Mouse (Mus musculus): Measurements from ENCODE around the gene Ints2. TPM values are rescaled to one million over a fixed set of nuclear protein-coding genes. Genes with fewer than 3 reads are reported as not detected.

Ints2 gene
- total RNA-seq, 2 experiments from 2014 or later = 3.0 to 4.3 TPM

DNA sequence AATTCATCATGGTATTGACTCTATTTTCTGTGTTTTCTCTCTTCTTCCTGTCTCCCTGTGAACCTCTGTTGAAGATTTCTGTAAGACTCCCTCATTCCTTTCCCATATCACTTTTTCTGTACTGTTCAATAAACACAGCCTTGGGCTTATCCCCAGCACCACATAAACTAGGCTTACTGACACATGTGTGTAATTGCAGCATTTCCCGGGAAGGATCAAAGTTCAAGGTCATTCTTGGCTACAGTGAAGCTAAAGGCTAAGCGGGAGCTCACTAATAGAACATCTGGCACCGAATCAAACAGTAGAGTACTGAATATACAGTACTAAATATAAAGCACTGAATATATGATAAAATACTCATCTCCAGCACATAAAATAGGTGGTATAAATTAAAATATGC is 81.5 kb downstream of the Ints2 start:
- DNase-seq (ENCODE audit: low spot score) = no peak

DNA sequence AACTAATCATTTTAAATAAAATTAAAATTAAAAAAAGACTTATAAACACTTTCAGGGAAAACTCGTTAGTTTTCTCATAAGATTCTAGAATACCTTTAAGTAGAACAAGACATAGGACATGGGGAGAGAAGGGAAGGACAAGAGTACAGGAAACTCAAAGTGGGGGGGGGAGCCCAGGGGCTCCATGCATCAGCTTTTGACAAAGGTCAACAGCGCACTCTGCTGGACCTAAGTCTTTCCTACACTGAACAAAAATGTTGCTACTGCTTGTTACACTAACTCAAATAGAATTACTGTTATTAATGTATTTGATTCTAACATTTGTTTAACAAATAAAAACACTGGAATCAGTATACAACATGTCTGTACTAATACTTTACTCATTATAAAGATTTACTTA is 83.2 kb downstream of the Ints2 start:
- DNase-seq (ENCODE audit: low spot score) = peak; percentile 56

DNA sequence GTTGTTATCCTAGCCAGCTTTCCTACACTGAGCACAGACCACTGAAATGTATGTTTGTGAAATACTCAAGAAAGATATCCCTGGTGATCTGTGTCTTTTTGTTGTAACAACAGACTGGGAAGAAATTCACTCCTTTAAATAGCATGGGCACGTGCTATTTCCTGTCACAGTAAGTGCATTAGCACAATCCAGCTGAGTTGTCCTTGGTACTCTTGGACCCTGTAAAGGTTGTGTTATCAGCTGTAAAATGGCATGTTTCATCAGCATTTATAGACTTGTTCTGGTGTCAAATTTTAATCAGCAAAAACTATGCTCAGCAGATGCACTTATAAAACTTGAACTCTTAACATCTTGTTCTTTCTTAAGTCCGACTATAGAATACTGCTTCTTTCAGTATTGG is 86.6 kb downstream of the Ints2 start:
- DNase-seq (ENCODE audit: low spot score) = no peak

Other genes with a start within 250 kb of the Ints2 start
- under 1 TPM; 0.05 TPM for gene Brip1, start 56.4 kb downstream of the Ints2 start, total RNA-seq (2021)
- gene Med13, start 100.0 kb upstream of the Ints2 start, total RNA-seq (2021) = 10 to 100 TPM; 34.1 to 36.1 TPM
- 10 to 100 TPM; 40.0 to 45.0 TPM for gene Rnft1, start 227.1 kb upstream of the Ints2 start, total RNA-seq (2021)

Data from gastrocnemius, adult 18-20 months (tissue).